Mouse (Mus musculus) kidney, embryonic 16.5 days (tissue): ENCODE results near the gene 1190005I06Rik. TPM values are rescaled to one million over a fixed set of nuclear protein-coding genes. Genes with fewer than 3 reads are reported as not detected.

Experiments used
- ATAC-seq: fragments of 200-750 bp; cut with Nextera tagmentation; 2 replicates; pipeline ENCODE4 v1.8.0; 2017; ENCODE audit warnings: moderate TSS enrichment; ENCODE audit not compliant: low FRiP score, low TSS enrichment
- H3K27ac ChIP-seq: fragments of 300-500 bp; sonication (generic); 2 replicates; pipeline ENCODE4 v1.5.1; 2014; ENCODE audit warnings: low read length
- H3K27me3 ChIP-seq: fragments of 300-500 bp; sonication (generic); 2 replicates; pipeline ENCODE4 v1.6.1; 2014; ENCODE audit warnings: low read length, control low read depth, mixed read lengths; ENCODE audit not compliant: insufficient read depth
- H3K36me3 ChIP-seq: fragments of 300-500 bp; sonication (generic); 2 replicates; pipeline ENCODE4 v1.6.1; 2014; ENCODE audit warnings: low read length, control low read depth, mixed read lengths; ENCODE audit not compliant: insufficient read depth
- H3K4me1 ChIP-seq: fragments of 300-500 bp; sonication (generic); 2 replicates; pipeline ENCODE4 v1.6.1; 2014; ENCODE audit warnings: low read length, control low read depth, mixed read lengths; ENCODE audit not compliant: insufficient read depth
- H3K4me2 ChIP-seq: fragments of 300-500 bp; sonication (generic); replicated peaks from 2 replicates; pipeline ENCODE4 v1.6.1; 2014; ENCODE audit warnings: low read depth, low read length
- H3K4me3 ChIP-seq: fragments of 300-500 bp; sonication (generic); 2 replicates; pipeline ENCODE4 v1.5.1; 2014; ENCODE audit warnings: mild to moderate bottlenecking, low read length
- H3K9ac ChIP-seq: fragments of 300-500 bp; sonication (generic); replicated peaks from 2 replicates; pipeline ENCODE4 v1.6.1; 2014; ENCODE audit warnings: low read length
- H3K9me3 ChIP-seq: fragments of 300-500 bp; sonication (generic); 2 replicates; pipeline ENCODE4 v1.6.1; 2016; ENCODE audit warnings: low read length, control low read depth
- WGBS: fragments of 180-500 bp; shearing (Covaris S2); extraction: QIAGEN DNeasy Blood & Tissue Kit; methylation state at CpG from one replicate; pipeline ENCODE4 v1.1.7; 2014; 5-methylcytosine and 5-hydroxymethylcytosine counted together
- polyA plus RNA-seq: library from polyadenylated mRNA; unstranded; fragments of >200 nt; fragmentation: Nextera tagmentation; extraction: Ambion mirVana; gene quantifications from 2 replicates; pipeline ENCODE4 v1.2.1, GENCODE M21; 2015

The 1190005I06Rik gene
- 2.3 and 2.4 TPM in 2 replicates for polyA plus RNA-seq

DNA sequence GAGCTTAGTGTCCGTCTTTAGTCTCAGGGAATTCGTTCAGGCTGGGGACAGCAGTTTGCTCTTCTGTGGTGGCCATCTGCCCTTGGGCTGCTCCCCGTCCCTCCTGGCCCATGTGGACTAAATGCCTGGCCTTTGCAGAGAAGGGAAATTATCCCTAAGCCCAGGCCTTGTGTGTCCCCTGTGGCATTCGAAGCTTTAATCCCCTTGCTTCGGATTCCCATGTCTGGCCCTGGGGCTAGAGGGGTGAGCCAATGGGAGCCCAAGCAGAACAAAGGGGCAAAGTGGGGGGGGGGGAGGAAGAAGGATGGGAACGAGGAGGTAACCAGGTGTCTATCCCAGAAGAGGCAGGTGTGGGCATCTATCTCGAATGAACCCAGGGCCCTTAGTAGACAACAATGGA, at the start of gene 1190005I06Rik:
Gene 1190005I06Rik, minus strand, starts transcription at position 101 of the 400 bp plus-strand sequence.
- ATAC-seq = no peak
- WGBS = 71% methylated on average over 7 of the region's 7 CpGs

DNA sequence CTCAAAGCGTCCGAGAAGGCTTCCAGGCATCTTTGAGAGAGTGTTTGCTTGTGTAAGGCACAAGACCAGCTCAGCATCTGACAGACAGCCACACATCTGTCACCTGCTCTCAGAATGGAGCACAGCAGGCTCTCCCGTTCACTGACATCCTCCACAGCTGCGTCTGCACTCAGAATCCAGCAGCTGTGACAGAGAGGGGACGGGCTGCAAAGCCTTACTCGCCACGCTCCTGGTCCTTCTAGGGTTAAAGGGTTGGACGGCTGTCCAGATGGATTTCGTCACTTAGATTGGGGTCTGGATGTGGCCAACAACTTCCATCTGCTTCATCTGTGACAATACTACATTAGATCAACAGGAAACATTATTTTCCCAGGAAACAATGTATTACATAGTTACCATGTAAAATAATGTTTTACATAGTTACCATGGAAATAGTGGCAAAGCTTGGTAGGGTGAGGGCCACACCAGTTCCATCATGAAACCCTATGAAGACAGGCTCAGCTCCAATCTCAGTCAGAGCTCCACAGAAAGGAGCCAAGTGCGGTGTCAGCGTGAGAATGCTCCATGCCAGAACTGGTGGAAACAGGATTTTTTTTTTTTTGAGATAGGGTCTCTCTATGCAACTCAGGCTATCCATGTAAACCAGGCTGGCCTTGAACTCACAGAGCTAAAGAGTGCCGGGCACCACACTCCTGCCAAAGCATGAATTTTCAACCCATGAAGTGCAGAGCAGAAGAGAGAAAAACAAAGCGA, 49.1 kb upstream of the 1190005I06Rik start:
- Histone ChIP-seq H3K4me2 (no peak overlapping the region), H3K36me3 (no peaks in the 10 kb centered on the region), H3K27ac (peak overlapping the region; percentile 78), H3K4me1 (peaks cover 34% of the 10 kb centered on the region; the same call in 1 of the 2 replicates), H3K4me3 (no peak overlapping the region), H3K27me3 (0 out of 2 replicates have a peak, but pooled peaks cover 2% of the 10 kb centered on the region), H3K9ac (no peak overlapping the region; the same call in 1 of the 2 replicates), H3K9me3 (no peaks in the 10 kb centered on the region)
- ATAC-seq = peak; percentile 67
- 29% methylated on average over 13 of the region's 13 CpGs for WGBS

More for the DNA sequence above, at the start of gene 1190005I06Rik:
- no peak within 1 kb of the TSS for H3K4me2 ChIP-seq
- H3K4me3 ChIP-seq = no peak within 1 kb of the TSS
- no peaks in the 10 kb centered on the region for H3K27me3 ChIP-seq
- H3K4me1 ChIP-seq = no peaks in the 10 kb centered on the region
- no peak within 1 kb of the TSS for H3K9ac ChIP-seq
- H3K9me3 ChIP-seq = no peaks in the 10 kb centered on the region
- H3K36me3 ChIP-seq = no peaks in the 10 kb centered on the region
- no peak within 1 kb of the TSS for H3K27ac ChIP-seq

DNA sequence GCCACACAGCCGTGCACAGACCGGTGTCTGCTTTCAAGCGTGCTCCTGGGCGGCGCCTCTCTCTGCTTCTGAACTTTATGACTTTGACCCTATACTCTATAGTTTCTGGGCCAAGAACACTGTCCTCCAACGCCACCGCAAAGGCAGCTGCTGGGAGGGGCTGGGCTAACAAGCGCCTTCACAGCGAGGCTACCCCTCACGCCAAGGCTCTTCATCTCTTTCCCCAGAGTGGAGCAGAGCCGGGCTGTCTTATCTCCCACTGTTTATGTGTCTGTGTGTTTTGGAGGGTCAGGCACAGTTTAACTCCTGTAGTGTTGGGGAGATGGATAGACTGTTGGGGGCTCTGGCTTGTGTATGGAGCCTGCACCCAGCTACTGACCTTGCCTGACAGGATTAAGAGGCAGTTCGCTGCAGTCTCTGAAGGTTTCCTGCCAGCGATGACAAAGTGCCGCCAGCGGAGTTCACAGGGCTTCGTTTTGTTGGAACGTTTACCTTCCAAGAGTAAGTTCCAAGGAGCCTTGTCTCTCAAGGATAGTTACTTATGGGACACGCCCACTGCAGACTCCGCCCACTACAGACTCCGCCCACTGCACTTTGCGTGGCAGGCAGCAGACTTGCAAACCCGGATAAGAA, 46.5 kb upstream of the 1190005I06Rik start:
- Histone ChIP-seq H3K36me3 (no peaks in the 10 kb centered on the region), H3K27ac (peak overlapping the region; percentile 47), H3K9me3 (no peaks in the 10 kb centered on the region), H3K4me1 (peaks cover 26% of the 10 kb centered on the region; the same call in 1 of the 2 replicates), H3K27me3 (no peaks in the 10 kb centered on the region), H3K9ac (no peak overlapping the region), H3K4me3 (no peak overlapping the region), H3K4me2 (peak overlapping the region; percentile 14)
- ATAC-seq = peak; percentile 82
- WGBS = 13% methylated on average over 22 of the region's 22 CpGs

DNA sequence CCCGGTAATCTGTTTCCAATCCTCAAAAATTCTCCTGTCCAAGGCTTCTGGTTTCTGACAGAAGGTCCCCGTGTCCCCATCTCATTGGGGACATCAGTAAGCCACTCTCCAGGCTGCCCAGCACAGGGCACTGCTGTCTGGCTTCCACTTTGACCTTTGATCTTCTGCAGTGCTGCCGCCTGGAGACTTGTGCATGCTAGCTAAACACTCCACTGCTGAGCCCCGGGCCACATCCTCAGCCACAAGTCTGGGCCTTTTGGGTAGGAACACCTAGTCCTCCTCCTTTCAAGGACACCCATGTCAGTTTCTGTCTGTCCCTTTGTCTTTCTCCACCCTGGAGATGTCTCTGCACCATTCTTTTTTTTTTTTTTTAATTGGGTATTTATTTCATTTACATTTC, 45.5 kb upstream of the 1190005I06Rik start:
- H3K4me1 ChIP-seq = peaks cover 26% of the 10 kb centered on the region; the same call in 1 of the 2 replicates
- WGBS = 54% methylated on average over 4 of the region's 4 CpGs
- H3K27ac ChIP-seq = no peak overlapping the region
- no peak overlapping the region for H3K4me3 ChIP-seq
- no peak overlapping the region for H3K9ac ChIP-seq
- no peak overlapping the region for H3K4me2 ChIP-seq
- no peaks in the 10 kb centered on the region for H3K36me3 ChIP-seq
- H3K9me3 ChIP-seq = no peaks in the 10 kb centered on the region
- no peaks in the 10 kb centered on the region for H3K27me3 ChIP-seq
- ATAC-seq = no peak

DNA sequence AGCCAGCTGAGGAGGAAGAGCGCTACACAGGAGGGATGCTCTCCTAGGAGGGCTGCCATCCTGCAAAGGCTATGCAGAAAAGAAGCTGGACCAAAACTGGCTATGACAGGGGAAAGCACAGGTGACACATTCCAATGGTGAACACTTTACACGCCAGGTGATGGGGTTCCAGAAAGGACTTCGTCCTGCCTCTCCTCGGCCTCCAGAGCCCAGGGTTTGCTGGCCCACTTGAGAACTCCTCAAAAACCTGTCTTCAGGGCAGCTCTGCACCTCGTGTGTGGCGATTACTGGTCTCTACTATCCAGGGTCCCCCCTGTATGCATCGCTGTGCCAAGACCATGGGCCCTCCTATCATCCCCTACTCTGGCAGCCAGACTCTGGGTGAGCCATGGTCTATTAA, 41.1 kb upstream of the 1190005I06Rik start:
- Histone ChIP-seq H3K4me3 (no peak overlapping the region), H3K9ac (no peak overlapping the region), H3K27ac (no peak overlapping the region), H3K36me3 (no peaks in the 10 kb centered on the region), H3K9me3 (no peaks in the 10 kb centered on the region), H3K4me1 (peaks cover 2% of the 10 kb centered on the region; the same call in 1 of the 2 replicates), H3K27me3 (no peaks in the 10 kb centered on the region), H3K4me2 (no peak overlapping the region)
- 89% methylated on average over 7 of the region's 7 CpGs for WGBS
- no peak for ATAC-seq

DNA sequence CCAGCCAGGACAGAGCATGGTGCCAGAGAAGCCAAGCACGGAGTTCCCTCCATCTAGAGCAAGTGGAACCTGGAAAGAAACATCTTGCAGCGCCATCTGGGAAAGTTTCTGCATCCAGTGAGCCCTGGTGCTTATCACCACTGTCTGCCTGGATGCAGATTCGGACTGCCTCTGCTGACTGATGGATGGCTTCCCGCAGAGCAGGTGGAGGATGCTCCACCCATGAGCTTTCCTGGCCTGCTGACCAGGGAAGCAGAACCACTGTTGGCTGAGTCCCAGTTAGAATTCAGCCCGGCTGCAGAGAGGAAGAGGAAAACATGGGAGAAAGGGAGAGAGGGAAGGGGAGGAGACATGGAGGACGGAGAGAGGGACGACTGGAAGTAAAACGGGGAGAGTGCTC, 40.4 kb upstream of the 1190005I06Rik start:
- 56% methylated on average over 8 of the region's 8 CpGs for WGBS
- ATAC-seq = no peak
- Histone ChIP-seq H3K4me3 (no peak overlapping the region), H3K4me1 (peaks cover 2% of the 10 kb centered on the region; the same call in 1 of the 2 replicates), H3K9me3 (no peaks in the 10 kb centered on the region), H3K9ac (no peak overlapping the region), H3K27me3 (no peaks in the 10 kb centered on the region), H3K27ac (no peak overlapping the region), H3K4me2 (no peak overlapping the region), H3K36me3 (no peaks in the 10 kb centered on the region)

DNA sequence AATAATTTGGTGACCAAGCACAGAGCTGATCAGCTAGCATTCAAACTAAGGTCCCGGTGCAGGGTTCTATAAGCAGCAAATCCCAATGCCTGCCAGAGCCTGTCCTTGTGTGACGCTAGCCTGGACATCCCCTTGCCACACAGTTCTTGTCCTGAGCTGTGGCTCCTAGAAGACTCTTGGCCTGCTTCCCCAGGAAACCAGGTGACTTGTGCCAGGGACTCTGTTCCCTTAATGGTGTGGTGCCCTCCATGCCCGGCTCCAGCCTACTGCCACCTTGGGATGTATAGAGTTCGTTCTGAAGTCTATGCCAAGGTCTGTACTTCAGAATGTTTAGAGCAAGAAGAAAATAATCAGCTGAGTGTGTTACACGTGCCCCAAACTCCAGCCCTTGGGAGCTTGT, 39.1 kb upstream of the 1190005I06Rik start:
- Histone ChIP-seq H3K9ac (no peak overlapping the region), H3K36me3 (no peaks in the 10 kb centered on the region), H3K4me2 (no peak overlapping the region), H3K27me3 (no peaks in the 10 kb centered on the region), H3K4me3 (no peak overlapping the region), H3K9me3 (no peaks in the 10 kb centered on the region), H3K27ac (no peak overlapping the region), H3K4me1 (peaks cover 2% of the 10 kb centered on the region; the same call in 1 of the 2 replicates)
- ATAC-seq = no peak
- 84% methylated on average over 5 of the region's 5 CpGs for WGBS

DNA sequence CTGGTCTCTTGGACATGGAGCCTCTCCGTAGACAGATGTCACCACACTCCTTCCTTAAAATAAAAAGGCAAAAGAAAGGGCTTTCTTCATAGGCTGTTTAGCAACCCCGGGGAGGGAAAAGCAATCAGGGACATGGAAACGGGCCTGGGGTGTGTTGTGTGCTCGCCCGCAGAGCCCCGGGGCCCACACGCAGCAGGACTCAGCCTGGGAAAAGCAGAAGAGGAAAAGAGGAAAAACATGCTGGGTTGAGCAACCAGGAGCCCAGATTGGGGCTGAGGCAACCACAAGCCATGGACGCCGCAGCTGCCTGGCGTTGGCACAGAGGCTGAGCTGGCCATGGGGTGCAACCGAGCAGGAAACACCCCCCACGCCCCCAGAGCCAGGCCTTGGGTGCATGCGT, 38.6 kb upstream of the 1190005I06Rik start:
- Histone ChIP-seq H3K4me1 (peaks cover 2% of the 10 kb centered on the region; the same call in 1 of the 2 replicates), H3K27ac (no peak overlapping the region), H3K27me3 (no peaks in the 10 kb centered on the region), H3K9ac (no peak overlapping the region), H3K36me3 (no peaks in the 10 kb centered on the region), H3K9me3 (no peaks in the 10 kb centered on the region), H3K4me3 (no peak overlapping the region), H3K4me2 (no peak overlapping the region)
- ATAC-seq = no peak
- 91% methylated on average over 13 of the region's 13 CpGs for WGBS

DNA sequence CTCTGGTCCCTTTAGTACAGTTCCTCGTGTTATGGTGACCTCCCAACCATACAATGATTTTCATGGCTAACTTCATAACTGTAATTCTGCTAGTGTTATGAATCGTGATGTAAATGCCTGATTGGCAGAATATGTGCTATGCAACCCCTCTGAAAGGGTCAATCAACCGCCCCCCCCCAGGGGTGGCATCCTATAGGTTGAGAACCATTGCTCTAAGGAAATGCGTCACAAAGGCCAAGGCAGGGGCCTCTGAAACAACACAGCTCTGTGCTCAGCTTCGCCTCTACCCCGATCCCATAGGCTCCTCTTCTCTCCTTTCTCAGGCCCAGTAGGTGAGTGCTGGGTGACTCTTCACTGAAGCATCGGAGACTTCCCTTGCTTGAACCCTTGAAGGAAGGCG, 38.2 kb upstream of the 1190005I06Rik start:
- H3K4me2 ChIP-seq = no peak overlapping the region
- 81% methylated on average over 8 of the region's 8 CpGs for WGBS
- H3K27me3 ChIP-seq = no peaks in the 10 kb centered on the region
- H3K36me3 ChIP-seq = no peaks in the 10 kb centered on the region
- no peak overlapping the region for H3K4me3 ChIP-seq
- no peaks in the 10 kb centered on the region for H3K9me3 ChIP-seq
- H3K9ac ChIP-seq = no peak overlapping the region
- peaks cover 2% of the 10 kb centered on the region; the same call in 1 of the 2 replicates for H3K4me1 ChIP-seq
- no peak for ATAC-seq
- no peak overlapping the region for H3K27ac ChIP-seq

DNA sequence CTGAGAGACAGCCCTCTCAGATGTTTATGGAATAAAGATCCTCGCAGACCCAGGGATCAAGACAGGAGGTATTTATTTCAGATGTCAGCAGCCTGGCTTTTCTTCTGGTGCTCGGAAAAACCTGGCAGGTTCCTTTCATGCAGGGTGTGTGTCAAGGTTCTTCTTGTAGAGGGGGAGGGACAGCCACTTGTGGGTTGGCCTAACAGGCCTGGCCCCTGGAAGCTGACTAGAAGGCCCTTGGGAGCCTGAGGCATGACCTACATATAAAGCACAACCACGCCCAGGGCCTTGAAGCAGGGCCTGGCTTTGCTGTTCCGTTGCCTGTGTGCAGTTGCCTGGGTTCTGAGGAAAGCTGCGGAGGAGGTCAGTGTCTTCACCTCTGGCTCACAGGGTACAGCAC, 37.7 kb upstream of the 1190005I06Rik start:
- no peaks in the 10 kb centered on the region for H3K9me3 ChIP-seq
- WGBS = 64% methylated on average over 5 of the region's 5 CpGs
- H3K9ac ChIP-seq = no peak overlapping the region
- peaks cover 2% of the 10 kb centered on the region; the same call in 1 of the 2 replicates for H3K4me1 ChIP-seq
- no peaks in the 10 kb centered on the region for H3K27me3 ChIP-seq
- no peaks in the 10 kb centered on the region for H3K36me3 ChIP-seq
- ATAC-seq = no peak
- H3K4me3 ChIP-seq = no peak overlapping the region
- H3K4me2 ChIP-seq = no peak overlapping the region
- H3K27ac ChIP-seq = no peak overlapping the region
